Mouse (Mus musculus) thymus, postnatal 36 days (tissue): ENCODE data around the gene Pepd.
"Not testable (repeated sequence)": the region's sequence is repeated elsewhere in the genome, so short reads cannot be mapped to it uniquely, and the experiment has no call there.

Experiments
- DNase-seq, 2 experiments: peaks; one replicate each; pipeline ENCODE4 v3.0.0; 2022; ENCODE audit warnings: mixed read lengths in 2 of 2

Gene Pepd

DNA sequence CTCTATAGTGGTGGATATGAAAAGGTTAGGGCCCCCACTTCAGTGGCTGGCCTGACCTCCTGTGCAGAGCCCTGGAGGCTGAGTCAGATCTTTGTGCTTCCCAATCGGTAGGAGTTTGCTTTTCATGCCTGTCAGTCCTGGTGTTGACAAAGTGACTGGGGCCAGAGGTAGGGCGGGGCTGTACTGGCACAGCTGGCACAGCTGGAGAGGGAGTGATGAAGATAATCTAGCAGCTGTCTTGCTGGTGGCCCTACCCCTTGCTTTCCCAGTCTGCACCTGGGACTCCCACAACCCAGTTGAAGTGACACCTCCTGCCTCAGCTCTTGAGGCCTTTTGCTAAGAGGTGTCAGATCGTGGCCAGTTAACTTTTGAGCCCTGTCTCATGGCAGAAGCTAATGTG lies 21.0 kb downstream of the Pepd start:
- no peak for DNase-seq

DNA sequence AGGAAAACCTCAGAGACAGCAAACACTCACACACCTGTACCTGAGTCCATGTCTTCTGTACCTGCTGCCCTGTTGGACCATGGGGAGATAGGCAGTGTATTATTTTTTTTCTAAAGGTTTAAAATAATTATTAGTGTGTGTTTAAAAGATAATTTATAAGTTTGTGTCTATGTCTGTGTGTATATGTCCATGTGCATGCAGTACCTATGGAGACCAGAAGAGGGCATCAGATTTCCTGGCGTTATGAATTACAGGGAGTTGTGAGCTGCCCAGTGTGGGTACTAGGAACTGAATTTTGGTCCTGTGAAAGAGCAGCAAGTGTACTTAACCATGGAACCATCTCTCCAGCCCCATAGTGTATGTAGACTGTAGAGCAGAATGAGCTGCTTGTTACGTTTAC lies 24.2 kb downstream of the Pepd start:
- DNase-seq, result no peak

DNA sequence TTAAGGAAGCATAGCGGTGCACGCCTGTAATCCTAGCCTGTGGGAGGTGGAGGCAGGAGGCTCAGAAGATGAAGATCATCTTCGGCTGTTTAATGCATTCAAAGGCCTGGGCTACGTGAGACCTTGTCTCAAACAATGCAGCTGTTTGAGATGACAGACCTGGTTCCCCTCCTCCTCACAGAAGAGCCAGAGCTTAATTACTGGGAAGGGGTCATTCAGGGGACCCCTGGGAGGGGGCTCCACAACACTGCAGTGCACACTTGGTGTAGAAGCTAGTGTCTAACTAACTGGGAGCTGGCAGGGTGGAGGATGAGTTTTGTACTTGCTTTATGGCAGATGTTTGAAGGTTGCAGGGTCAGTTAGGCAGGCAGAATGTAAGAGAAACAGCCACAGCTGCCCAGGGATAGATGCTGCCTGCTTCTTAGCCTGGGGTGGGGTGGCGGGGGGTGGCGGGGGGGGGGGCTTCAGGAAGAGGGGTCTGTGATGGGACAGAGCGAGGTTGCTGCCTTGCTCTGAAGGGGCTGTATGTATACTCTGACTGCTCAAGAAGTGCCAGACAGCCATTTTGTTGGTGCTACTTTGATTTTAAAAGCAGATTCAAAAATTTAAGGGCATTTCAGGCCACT lies 26.6 kb downstream of the Pepd start:
- DNase-seq, result no peak

DNA sequence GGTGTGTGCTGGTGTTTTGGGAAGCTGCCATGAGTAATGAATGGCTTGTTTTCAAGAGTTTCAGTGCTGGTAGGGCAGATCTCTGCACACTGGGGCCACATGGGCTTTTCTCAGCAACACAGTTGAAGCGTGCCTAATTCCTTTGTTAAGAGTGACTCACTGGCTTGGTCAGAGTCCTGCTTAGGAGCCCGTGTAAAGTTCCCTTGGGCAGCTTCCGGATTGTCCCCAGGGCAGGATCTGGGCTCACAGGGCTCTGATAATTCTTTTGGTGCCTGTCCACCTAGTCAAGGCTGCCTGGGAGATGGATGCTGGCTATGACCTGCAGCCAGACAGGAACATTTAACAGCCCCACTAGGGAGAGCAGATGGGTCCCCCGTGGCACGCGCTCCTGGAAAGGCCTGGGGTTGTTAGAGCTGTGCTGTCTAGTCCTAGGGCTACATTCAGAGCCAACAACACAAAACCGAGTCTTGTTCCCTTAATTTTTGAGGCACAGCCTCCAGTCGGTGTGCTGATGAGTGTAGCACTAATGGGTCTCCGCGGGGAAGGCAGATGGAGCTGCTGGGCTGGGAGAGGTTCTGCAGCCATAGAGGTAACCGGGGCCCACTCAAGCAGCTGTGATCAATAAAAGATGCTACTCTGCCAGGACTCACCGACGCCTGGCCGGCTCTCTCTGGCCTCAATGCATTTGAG lies 27.2 kb downstream of the Pepd start:
- no peak for DNase-seq

DNA sequence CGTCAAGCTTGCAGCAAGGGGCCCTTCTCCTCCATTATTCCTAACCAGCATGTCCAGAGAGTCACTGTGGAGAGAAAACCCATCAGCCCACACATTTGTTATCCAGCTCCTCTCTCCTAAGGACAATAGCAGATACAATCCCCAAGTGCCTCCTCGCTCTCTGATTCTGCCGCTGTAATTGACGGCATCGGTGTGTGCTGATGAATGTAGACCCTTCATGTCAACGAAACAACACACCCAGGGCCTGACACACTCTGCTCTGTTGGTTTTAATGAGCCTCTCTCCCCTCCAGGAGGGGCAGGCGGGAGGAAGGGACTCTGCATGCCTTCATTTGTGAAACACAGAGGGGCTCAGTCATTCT lies 27.8 kb downstream of the Pepd start:
- no peak for DNase-seq

DNA sequence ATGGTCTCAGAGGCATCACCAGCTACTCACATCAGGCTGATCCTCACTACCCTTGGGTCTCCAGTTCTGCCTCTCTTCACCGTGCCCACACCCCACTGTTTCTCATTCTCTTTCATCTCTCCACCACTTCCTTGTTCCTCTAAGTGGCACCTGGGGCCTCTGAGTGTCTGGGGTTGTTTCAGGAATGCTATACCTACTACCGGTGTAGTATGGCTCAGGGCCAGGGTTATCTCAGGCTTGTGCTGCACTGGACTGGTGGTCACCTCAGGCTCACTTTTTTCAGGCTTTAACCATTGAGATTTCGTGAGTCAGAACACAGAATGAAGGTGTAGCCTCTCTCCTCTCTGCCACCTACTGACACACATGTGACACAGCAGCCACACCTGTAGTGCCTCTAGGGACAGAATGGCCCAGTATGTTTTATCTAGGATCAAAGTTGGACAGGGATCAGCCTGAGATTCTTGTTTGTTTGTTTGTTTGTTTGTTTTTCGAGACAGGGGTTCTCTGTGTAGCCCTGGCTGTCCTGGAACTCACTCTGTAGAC lies 31.5 kb downstream of the Pepd start:
- DNase-seq, result peak; percentile 10 to 20

DNA sequence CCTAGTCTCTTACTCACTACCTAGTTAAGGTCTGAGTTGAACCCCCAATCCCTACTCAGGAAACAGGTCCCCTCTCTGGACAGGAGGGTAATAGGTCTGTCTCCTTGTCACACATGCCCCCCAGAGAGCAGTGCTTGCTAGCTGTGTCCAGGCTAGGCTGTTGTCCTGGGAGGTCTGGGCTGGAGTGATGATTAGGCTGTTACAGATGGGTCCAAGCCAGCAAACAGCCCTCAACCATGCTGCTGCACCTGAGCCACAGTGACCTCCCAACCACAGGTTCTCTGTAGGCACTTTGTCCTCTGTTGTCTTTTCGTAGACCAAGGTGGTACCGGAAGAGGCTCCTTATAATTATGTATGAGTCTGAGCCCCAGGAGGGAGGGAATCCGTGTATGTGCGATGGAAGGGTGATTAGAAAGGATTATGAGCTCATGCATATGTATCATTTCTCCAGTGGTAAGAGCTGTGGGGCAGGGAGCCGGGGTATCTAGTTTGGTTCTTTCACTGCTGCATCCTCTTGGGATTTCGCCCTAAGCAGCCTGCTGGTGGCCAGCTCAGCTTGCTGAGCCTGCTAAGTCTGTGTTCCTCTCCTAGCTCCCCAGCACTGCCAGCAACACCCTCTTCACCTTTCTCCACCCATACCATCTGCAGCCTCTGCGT lies 34.2 kb downstream of the Pepd start:
- DNase-seq, result no peak

DNA sequence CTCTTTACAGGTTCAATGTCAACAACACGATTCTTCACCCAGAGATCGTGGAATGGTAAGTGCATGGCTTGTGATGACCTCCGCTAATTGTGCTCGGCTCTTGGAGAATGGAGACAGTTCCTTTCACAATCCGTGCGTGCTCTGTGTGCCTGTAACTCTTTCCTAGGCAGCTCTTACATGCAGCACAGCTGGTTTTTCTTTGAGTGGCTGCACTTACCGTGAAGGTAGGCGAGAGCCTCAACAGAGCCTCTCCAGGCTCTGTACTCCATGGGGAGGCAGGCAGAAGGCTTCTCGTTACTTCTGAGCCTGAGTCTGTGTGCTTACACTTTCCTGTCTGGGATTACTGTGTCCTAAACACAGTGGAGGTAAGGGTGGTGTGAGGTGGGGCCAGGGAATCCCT lies 42.4 kb downstream of the Pepd start:
- DNase-seq, result no peak

DNA sequence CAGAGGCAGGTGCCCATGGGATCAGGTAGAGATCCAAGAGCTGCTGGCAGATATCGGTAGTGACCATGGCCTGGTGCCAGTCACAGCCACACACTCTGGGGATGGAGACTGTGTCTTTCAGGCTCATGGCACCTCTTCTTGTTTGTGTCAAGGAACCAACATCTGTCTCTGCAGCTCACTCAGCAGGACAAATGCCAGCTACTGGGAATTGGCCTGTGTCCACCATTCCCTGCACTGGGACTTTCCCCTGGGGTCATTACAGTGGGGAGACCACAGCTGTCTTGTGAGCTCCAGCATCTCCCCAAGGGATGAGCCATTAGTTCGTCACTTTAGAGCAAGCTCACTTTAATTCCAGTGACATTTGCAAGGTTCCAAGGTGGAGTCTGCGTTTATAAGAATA lies 43.1 kb downstream of the Pepd start:
- no peak for DNase-seq

DNA sequence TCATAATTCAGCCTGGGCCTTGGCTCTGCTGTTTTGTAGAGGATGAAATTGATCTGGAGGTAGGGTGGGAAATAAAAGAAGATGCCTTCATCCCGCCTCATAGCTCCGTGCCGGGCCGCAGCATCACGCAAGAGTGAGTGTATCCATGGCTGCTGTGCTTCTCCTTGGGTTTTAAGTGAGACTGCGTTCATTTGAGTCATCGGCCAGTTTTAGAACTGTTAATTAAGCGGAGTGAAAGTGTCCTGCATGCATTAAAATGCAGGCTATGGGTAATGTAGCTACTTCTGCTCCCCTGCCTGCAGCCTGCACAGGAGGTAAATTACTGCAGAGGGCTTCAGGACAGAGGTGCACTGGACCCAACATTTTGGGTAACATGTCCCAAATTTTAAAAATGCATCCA lies 45.0 kb downstream of the Pepd start:
- DNase-seq, result no peak

DNA sequence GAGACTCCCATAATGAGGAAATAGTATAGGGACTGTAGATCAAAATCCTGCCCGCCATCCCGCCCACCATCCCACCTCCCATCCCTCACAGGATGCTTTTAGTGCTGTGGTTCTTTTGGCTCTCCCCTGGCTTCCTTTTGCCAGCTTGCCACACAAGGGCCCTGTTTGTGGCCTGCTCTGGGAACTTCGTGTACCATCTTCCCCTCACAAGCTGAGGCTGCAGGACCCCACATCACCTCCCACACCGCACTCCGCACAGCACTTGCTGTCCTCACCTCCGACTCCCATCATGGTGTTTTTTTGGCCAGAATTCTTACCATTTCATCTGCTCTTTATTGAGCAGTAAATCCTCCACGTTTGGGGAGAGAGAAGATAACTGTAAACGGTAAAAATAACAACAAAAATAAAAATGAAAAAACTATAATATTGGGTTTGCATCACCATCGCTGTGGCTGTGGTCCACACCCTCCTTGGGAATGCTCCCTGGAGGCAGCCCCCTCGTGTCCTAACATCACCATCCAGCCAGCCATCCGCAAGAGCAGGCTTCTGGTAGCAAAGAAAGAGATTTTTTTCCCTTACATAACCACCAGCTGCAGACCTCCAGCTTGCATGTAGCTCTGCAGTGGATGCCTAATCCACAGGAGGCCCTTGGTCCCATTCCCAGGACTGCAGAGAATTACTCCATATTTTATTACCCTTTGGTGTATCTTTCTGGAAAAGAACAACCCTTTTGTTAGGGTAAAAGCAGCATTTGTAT lies 51.9 kb downstream of the Pepd start:
- DNase-seq, result no peak

DNA sequence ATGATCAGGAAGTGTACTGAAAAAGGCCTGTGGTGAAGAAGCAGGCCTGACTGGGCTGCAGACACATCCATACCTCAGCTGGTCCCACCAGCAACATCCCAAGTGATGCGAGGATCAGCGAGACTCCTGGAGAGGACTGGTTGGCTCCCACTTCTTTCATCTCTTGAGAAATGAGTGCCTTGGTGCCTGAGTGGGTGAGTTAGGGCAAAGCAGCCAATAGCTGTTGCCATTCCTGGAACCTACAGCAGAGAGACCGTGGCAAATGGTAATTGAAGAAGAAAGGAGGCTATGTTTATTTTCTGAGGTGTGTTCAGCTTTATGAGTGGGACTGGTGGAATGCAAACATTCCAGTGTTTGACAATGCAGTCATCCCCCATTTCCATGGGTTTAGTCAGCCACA lies 55.2 kb downstream of the Pepd start:
- no peak for DNase-seq

DNA sequence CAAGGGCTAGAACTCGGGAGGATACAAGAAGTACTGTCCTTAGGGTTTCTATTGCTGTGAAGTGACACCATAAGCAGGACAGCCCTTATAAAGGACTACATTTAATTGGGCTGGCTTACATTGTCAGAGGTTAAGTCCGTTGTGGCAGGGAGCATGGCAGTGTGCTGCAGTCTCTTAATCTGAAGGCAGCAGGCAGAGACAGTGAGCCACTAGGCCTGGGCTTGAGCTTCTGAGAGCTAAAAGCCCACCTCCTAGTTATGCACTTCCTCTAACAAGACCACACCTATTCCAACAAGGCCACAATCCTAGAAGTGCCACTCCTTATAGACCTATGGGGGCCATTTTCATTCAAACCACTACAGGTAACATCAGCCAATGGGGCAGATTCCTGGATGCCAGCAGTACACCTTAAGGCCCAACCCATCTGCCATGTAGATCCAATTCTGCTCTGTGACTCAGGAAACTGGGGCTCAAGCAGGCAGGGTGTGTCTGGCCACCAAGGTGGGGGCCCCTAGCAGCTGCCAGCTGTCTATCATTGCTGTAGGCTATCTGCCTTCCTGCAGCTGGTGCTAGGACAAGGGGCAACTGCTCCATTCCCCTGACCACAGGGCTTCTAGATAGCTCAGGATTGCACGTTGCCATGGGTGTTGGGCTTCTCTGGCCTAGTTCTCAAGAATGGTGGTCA lies 56.7 kb downstream of the Pepd start:
- no peak for DNase-seq

DNA sequence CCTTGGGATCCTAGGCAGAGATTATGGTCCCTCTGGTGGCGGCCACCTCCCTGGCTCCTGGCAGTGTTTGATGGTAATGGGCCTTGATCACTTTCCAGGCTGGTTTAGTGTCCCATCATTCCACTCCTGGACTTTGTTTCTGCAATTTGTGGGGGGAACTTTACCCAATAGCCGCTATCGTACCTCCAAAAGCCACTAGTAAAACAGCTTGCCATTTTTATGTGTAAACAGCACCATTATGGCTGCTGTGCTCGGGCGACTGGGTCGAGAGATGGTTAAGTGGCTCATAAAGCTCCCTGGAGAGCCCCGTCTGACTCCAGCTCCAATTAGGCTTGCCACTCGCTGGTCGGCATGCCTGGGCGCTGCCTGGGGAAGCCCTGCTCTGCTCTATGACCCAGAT lies 59.6 kb downstream of the Pepd start:
- DNase-seq, result no peak

DNA sequence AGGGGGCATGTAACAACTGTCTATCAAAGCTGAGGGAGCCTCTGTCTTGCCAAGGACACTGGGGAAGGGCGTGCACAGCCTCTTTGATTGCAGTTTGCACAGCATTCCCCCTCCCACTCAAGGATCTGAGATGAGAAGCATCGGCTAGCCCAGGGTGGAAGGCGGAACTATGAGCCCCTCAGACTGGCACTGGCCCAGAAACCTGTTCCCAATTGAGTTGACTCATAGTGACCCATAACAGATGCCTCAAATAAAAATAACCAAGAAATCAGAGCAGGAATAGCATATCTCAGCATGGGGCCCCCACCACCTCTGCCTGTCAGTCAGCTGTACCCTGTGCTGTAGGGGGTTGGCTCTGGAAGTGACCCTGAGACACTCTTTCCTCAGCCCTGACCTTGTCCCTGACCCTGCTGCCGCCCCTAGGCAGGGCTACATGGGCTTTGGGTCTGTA lies 60.8 kb downstream of the Pepd start:
- no peak for DNase-seq

DNA sequence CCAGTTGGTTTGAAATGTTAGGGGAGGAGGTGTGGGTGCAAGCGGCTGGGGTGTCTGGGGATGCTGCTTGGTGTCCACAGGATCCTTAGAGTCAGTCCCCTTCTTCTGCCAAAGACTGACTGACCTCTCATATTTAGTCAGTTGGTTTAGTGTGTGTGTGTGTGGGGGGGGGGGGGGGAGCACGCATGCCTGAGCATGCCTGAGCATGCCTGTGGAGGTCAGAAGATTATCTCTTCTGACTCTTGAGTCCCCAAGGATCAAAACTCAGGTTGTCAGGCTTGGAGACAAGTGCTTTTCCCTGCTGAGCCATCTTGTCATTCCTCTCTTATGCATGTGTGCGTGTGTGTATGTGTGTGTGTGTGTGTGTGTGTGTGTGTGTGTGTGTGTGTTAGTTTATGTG lies 61.7 kb downstream of the Pepd start:
- DNase-seq, result no peak

DNA sequence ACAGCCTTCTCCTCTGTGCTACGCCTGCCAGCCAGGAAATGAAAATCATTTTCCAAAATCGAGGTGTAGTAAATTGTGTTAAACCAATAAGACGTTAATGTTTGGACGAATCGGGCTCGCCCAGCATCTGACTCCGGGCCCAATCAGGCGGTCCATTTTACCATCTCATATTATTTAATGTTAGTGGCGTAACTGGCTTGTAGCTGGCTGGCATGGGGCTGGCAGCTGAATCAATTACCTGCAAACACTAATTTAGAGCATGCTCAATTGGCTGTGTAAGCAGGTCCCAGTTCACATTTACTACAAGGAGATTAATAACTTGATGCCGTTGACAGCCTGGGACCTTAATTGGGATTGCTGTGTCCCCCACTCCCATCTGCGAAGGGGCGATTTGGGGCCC lies 63.7 kb downstream of the Pepd start:
- no peak for DNase-seq

DNA sequence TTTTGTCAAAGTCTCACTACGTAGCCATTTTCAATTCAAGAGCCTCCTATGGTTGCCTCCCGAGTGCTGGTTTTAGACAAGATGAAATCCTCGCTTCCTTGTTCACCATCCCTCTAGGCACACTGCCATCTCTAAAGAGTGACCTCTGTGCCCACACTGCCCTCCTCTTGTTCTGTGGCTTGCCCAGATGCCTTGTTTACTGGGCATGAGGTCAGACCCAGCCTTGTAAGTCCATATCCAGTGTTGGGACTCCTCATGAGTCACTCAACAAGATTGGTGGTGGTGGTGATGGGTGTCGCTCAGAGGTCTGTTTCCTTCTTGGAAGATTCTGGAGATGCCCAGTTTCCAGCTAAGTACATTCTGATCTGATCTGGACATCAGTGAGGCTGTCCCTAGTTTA lies 65.2 kb downstream of the Pepd start:
- no peak for DNase-seq

DNA sequence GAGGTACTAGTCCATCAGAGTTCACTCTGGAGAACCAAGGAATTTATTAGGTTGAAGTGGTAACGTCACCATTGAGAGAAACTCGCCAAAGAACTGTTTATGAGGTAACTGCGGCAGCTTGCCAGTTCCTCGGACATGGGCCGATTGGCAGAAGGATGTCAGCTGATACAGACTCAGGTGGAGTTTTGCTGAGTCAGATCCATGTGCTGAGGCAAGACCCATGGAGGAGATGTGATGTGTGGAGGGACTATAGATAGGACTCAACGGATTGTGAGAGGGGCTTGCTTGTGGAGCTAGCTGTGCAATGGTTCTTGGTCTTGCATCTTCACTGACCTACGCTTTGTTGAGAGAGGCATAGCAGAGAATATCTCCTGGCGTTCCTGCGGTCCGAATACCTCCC lies 69.6 kb downstream of the Pepd start:
- no peak for DNase-seq

DNA sequence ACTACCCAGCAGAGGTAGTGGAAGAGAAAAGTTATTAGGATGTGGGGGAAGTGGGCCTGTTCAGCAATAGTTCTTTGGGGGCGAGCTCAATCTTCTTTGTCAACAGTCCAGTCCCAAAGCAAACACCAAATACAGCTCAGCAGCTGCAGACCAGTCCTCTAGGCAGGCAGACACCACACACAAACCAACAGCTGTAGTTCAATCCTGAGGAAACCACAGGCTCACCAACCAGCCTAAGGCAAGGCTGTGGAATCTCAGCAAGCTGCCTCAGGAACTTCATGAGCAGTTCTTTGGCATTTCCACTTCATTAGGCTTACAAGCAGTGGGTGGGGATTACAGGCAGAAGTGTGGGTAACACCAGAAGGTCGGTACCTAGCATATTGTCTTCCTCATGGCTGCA lies 70.2 kb downstream of the Pepd start:
- not testable (repeated sequence) for DNase-seq

DNA sequence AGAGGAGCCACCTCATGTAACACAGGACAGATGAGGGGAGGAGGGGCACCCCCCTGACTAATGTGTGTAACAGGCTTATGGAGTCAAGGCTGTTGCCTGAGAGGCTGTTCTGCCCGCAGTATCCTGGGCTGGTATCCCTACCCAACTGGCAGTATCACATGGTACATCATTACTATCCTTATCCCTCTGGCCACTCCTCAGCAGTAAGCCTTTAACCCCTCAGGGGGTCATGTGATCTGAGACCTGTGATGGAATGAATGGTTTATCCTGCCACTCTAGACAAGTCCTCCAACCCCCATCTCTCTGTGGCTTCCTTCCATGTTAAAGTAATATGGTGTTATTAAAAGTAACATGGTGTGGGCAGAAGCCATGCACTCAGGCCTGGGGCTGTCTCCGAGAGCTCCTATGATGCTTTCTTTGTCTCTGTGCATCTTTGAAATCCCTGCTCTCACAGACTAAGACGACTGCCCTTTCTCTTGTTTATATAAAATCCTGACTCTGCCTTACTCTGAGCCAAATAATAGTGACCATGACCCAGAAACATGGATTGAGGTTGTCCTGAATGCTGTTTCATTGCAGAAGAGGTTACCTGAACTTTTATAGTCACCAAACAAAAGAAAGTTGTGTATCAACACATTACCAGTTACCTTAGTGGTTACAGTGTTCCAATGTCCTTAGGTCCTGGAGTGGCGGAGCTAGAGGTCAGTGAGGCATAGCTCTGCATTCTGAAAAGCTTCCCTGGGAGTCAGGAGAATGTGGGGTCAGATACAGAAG lies 71.7 kb downstream of the Pepd start:
- no peak for DNase-seq

DNA sequence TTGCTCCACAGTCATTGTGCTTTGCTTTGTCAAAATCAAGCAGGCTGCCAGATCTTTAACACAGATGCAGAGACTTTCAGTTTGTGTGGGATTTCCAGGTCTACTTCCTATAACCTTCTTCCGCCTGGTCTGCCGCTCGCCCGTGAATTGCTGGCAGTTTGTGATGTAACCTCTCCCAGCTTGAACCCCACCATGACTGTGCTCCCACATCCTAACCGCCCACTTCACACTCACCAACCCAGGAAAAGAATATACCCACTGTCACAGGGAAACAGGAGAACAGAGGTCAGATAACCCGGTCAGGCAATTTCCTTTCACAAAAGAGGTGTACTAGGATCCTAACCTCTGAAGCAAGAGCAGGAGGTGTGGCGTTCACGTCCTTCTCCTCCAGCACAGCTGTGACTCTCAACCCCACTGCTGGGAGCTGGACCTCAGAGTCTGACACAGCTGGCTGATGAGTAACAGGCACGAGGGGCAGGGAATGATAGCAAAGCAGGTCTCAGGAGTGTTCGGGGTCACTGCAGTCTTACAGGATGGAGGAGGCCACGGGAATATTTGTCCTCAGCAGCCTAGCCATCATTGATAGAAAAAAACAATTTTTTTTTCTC lies 72.5 kb downstream of the Pepd start:
- DNase-seq, result peak in 1 of 2 experiments; percentile 3
